Mouse (Mus musculus) C2C12 (cell line): ENCODE results near the gene Mpp3. TPM values are rescaled to one million over a fixed set of nuclear protein-coding genes. Genes with fewer than 3 reads are reported as not detected.
A peak's percentile ranks its signal among the peaks of the same experiment; 100 is the strongest.
"Not testable (repeated sequence)": the region's sequence is repeated elsewhere in the genome, so short reads cannot be mapped to it uniquely, and the experiment has no call there.

Source experiments
- H3K27me3 ChIP-seq: one replicate; pipeline ENCODE4 v1.6.1; 2011; ENCODE audit not compliant: control insufficient read depth, insufficient read depth, insufficient read length
- H3K36me3 ChIP-seq: one replicate; pipeline ENCODE4 v1.6.1; 2011; ENCODE audit not compliant: control insufficient read depth, insufficient read depth
- H3K4me3 ChIP-seq: one replicate; pipeline ENCODE4 v1.5.1; 2011; ENCODE audit warnings: mild to moderate bottlenecking, control low read depth; ENCODE audit not compliant: poor library complexity, insufficient read depth, severe bottlenecking
- H3K79me2 ChIP-seq: one replicate; pipeline ENCODE4 v1.6.1; 2011; ENCODE audit not compliant: control insufficient read depth, insufficient read depth
- H3K79me3 ChIP-seq: one replicate; pipeline ENCODE4 v1.6.1; 2011; ENCODE audit warnings: low read depth, control low read depth
- H3ac ChIP-seq: one replicate; pipeline ENCODE3; 2011; ENCODE audit warnings: low read depth; ENCODE audit not compliant: control insufficient read depth, insufficient read length
- CEBPB ChIP-seq: IDR thresholded peaks from one replicate; pipeline ENCODE4 v1.6.1; 2011; ENCODE audit warnings: low read depth, mild to moderate bottlenecking, control low read depth, moderate library complexity
- CTCF ChIP-seq: IDR thresholded peaks from one replicate; pipeline ENCODE4 v1.5.1; 2011; ENCODE audit not compliant: control insufficient read depth, insufficient read depth, insufficient read length
- FOSL1 ChIP-seq: IDR thresholded peaks from one replicate; pipeline ENCODE4 v1.8.0; 2011; ENCODE audit warnings: mild to moderate bottlenecking, low read length; ENCODE audit not compliant: poor library complexity, insufficient read depth, severe bottlenecking
- MAX ChIP-seq: IDR thresholded peaks from one replicate; pipeline ENCODE4 v1.6.1; 2011; ENCODE audit warnings: mild to moderate bottlenecking, control low read depth
- MYOD1 ChIP-seq: IDR thresholded peaks from one replicate; pipeline ENCODE4 v1.6.1; 2011; ENCODE audit warnings: low read depth; ENCODE audit not compliant: control insufficient read depth, insufficient read length
- MYOG ChIP-seq: IDR thresholded peaks from one replicate; pipeline ENCODE4 v1.6.1; 2011; ENCODE audit not compliant: control insufficient read depth, insufficient read length; ENCODE audit errors: extremely low read depth
- USF1 ChIP-seq: IDR thresholded peaks from one replicate; pipeline ENCODE4 v1.6.1; 2011; ENCODE audit warnings: low read depth, mild to moderate bottlenecking, control low read depth, moderate library complexity
- polyA plus RNA-seq: library from polyadenylated mRNA; unstranded; fragments of >200 nt; fragmentation: generic; extraction: Trizol; gene quantifications from one replicate; pipeline ENCODE4 v1.2.1, GENCODE M21; 2012; ENCODE audit warnings: missing spikeins

The Mpp3 gene
- polyA plus RNA-seq, 1 experiment = 0.14 TPM

DNA sequence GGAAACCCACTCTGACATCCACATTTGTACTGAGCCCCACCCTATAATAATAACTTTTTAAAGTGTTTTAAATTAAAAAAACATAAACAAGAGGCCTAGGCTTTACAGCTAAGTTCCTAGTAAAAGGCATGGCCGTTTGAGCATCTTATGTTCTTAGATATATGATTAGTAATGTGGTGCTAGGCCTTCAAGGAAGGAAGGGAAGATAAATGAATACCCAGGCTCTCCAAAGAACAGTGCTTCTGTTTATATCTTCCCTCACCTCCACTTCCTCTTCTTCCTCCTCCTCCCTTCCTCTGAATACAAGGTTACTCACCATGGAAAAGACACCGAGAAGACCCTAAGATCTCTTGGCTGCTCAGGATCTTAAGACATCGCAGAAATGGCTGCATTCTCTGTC, 36.4 kb downstream of the Mpp3 start:
- TF ChIP-seq MYOG = no peak
- no peak for TF ChIP-seq MAX
- no peak for TF ChIP-seq USF1
- TF ChIP-seq CEBPB = no peak
- TF ChIP-seq MYOD1 = no peak
- TF ChIP-seq CTCF = no peak
- H3K27me3 ChIP-seq = peaks cover 49% of the 10 kb centered on the region
- no peak overlapping the region for H3ac ChIP-seq
- H3K36me3 ChIP-seq = no peaks in the 10 kb centered on the region
- no peaks in the 10 kb centered on the region for H3K79me2 ChIP-seq
- H3K79me3 ChIP-seq = no peaks in the 10 kb centered on the region
- H3K4me3 ChIP-seq = no peak overlapping the region

DNA sequence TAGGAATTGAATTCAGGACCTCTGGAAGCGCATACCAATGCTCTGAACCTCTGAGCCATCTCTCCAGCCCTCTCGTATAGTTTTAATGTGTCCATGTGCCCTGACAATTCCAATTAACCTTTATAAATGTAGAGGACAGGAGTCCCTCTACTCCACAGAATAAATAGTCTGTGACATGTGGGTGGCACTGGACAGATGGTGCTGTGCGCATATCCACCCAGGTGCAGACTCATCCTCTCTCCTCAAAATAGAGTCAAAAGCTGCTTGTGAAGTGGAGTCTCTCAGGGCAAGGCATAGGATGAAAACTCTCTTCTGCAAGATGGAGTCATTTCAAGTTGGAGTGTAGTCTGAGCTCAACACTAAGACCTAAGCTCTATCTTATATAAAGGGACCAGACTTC, 38.0 kb downstream of the Mpp3 start:
- Histone ChIP-seq H3K36me3 (no peaks in the 10 kb centered on the region), H3K4me3 (no peak overlapping the region), H3K79me3 (no peaks in the 10 kb centered on the region), H3ac (no peak overlapping the region), H3K27me3 (peaks cover 41% of the 10 kb centered on the region), H3K79me2 (no peaks in the 10 kb centered on the region)
- TF ChIP-seq MYOD1 (no peak), USF1 (no peak), MYOG (no peak), FOSL1 (no peak), CTCF (no peak), CEBPB (no peak), MAX (no peak)

DNA sequence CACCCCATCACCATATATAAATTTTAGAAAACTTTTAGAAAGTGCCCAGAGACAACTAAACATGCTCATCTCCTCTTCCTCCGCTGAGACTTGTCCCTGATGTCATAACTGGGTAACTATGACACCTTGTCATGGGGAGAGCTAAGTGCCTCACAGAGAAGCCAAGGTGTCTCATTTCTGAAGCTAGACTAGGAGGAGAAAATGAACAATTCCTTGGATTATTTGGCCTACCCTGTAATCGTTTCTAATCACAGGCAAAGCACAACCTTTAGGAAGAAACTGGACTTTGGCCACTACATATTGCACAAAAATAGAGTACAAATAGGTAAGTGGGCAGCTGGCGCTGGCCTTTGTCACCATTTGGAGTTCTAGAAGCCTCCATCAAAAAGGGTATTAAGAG, 41.3 kb downstream of the Mpp3 start, which contains the start of gene Dusp3:
TSS of gene Dusp3 (minus strand) at position 101 of the 400 bp plus-strand sequence.
- TF ChIP-seq USF1 (no peak), MYOG (no peak), MAX (no peak), CEBPB (no peak), CTCF (no peak), MYOD1 (no peak), FOSL1 (no peak)
- Histone ChIP-seq H3K79me3 (peaks cover 14% of the 10 kb centered on the region), H3K27me3 (peaks cover 27% of the 10 kb centered on the region), H3K36me3 (no peaks in the 10 kb centered on the region), H3ac (no peak within 1 kb of the TSS), H3K4me3 (no peak within 1 kb of the TSS), H3K79me2 (peaks cover 19% of the 10 kb centered on the region)

DNA sequence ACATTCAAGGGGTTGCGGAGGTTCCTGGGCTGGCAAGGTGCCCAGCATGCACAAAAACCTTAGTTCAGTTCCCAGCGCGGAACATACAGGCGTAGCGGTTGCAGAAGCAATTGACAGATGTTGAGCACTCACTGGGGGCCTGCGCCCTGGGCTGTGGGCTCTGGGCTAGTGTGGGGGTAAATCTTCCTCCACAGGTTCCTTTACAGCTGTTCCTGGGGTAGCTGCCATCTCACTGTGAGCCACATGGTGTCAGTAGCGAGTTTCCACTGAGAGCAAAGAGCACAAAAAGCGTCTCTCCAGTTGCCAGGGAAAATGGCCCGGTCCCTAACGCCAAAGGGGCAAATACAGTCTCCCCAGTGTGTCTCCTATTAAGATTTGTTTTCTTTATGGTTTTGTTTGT, 42.3 kb downstream of the Mpp3 start:
- Histone ChIP-seq H3K36me3 (peaks cover 7% of the 10 kb centered on the region), H3ac (no peak overlapping the region), H3K79me3 (peaks cover 14% of the 10 kb centered on the region), H3K79me2 (peaks cover 24% of the 10 kb centered on the region), H3K27me3 (peaks cover 23% of the 10 kb centered on the region), H3K4me3 (no peak overlapping the region)
- TF ChIP-seq MAX (peak; percentile 57), CEBPB (no peak), CTCF (peak; percentile 75), USF1 (no peak), MYOD1 (peak; percentile 47), MYOG (no peak), FOSL1 (no peak)

DNA sequence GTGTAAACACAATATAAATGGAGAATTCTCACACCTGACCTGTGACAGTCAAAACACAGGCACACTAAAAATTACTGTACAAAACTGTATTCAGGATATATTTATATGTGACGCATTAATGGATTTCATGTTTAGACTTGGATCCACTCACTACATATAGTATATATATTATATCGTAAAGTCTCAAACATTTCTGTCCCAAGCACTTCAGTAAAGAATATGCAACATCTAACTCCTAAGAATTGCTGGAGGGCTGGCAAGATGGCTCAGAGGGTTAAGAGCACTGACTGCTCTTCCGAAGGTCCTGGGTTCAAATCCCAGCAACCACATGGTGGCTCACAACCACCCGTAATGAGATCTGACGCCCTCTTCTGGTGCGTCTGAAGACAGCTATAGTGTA, 42.8 kb downstream of the Mpp3 start:
- H3K79me3 ChIP-seq = peaks cover 14% of the 10 kb centered on the region
- not testable (repeated sequence) for H3K4me3 ChIP-seq, H3ac ChIP-seq
- peaks cover 24% of the 10 kb centered on the region for H3K79me2 ChIP-seq
- peaks cover 11% of the 10 kb centered on the region for H3K36me3 ChIP-seq
- H3K27me3 ChIP-seq = peaks cover 18% of the 10 kb centered on the region
